In the genomic region with DNA sequence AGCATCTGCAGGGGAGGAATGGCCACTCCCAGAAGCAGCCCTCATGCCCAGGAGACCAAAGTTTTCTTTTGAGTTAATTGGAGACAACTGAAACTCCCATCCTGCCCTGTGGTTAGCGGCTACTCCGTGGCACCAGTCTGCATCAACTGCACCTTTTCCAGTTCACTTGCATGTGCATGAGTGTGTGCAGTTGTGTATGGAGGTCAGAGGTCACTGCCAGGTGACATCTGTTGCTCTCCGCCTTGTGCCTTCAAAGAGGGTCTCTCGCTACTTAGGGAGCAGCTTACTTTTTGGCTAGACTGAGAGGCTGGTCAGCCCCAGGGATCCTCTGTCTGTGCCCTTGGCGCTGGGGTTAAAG, we compare ENCODE assay signal across 13 mouse cellular contexts.
DNase-seq lines count a peak whose midpoint lies in the region; ATAC-seq and TF ChIP-seq lines count a peak whose summit lies in the region.
"Had no signal": no experiment of that assay in that cellular context is flagged by ENCODE, and none has a peak within 500 bp of the region (broad histone marks: within the 10 kb centered on the region; RNA-seq: fewer than 3 reads in every experiment).

No protein-coding gene starts in this region.

- 22% methylated on average over 5 of the region's 5 CpGs for WGBS in kidney, embryonic 15.5 days
- WGBS in embryonic facial prominence, embryonic 14.5 days: 22% methylated on average over 5 of the region's 5 CpGs
- 21% methylated on average over 5 of the region's 5 CpGs for WGBS in hindbrain, embryonic 15.5 days
- 14% methylated on average over 5 of the region's 5 CpGs for WGBS in midbrain, postnatal 0 days

- no peak overlapping the region for H3K4me3 ChIP-seq in kidney, embryonic 15.5 days (replicated peaks)
- no peak overlapping the region for H3K4me3 ChIP-seq in embryonic facial prominence, embryonic 14.5 days (ENCODE audit: low read depth, low read length)
- no peak overlapping the region for H3K4me3 ChIP-seq in hindbrain, embryonic 15.5 days
- H3K4me3 ChIP-seq in midbrain, postnatal 0 days (ENCODE audit: low read depth, low read length): no peak overlapping the region
- H3K4me3 ChIP-seq: heart, embryonic 15.5 days had no signal

- H3K4me1 ChIP-seq in kidney, embryonic 15.5 days: peaks cover 26% of the 10 kb centered on the region
- peaks cover 17% of the 10 kb centered on the region for H3K4me1 ChIP-seq in embryonic facial prominence, embryonic 14.5 days (ENCODE audit: control insufficient read depth, insufficient read depth, low read length)
- H3K4me1 ChIP-seq in hindbrain, embryonic 15.5 days (replicated peaks): peaks cover 33% of the 10 kb centered on the region
- 0 out of 2 replicates have a peak, but pooled peaks cover 6% of the 10 kb centered on the region for H3K4me1 ChIP-seq in midbrain, postnatal 0 days (ENCODE audit: insufficient read depth, low read length)

- no peak for TF ChIP-seq CTCF in midbrain, postnatal 0 days (IDR thresholded peaks at IDR 0.05)

- no peaks in the 10 kb centered on the region for H3K27me3 ChIP-seq in kidney, embryonic 15.5 days
- H3K27me3 ChIP-seq in embryonic facial prominence, embryonic 14.5 days (replicated peaks; ENCODE audit: control insufficient read depth, insufficient read depth, low read length): no peaks in the 10 kb centered on the region
- H3K27me3 ChIP-seq in hindbrain, embryonic 15.5 days: no peaks in the 10 kb centered on the region
- no peaks in the 10 kb centered on the region for H3K27me3 ChIP-seq in midbrain, postnatal 0 days (ENCODE audit: insufficient read depth, low read length)
- H3K27me3 ChIP-seq: heart, embryonic 15.5 days had no signal

- H3K9ac ChIP-seq in kidney, embryonic 15.5 days: no peak overlapping the region
- no peak overlapping the region; the same call in 1 of the 2 replicates for H3K9ac ChIP-seq in embryonic facial prominence, embryonic 14.5 days (ENCODE audit: low read depth, low read length)
- no peak overlapping the region for H3K9ac ChIP-seq in hindbrain, embryonic 15.5 days
- H3K9ac ChIP-seq in midbrain, postnatal 0 days (replicated peaks; ENCODE audit: low read length, poor library complexity, severe bottlenecking): no peak overlapping the region
- H3K9ac ChIP-seq: heart, embryonic 15.5 days had no signal

- H3K4me2 ChIP-seq in kidney, embryonic 15.5 days: peak overlapping the region; percentile 28
- peak overlapping the region; percentile 37 for H3K4me2 ChIP-seq in embryonic facial prominence, embryonic 14.5 days (ENCODE audit: low read depth, low read length)
- peak overlapping the region; percentile 39 for H3K4me2 ChIP-seq in hindbrain, embryonic 15.5 days
- peak overlapping the region; percentile 33 for H3K4me2 ChIP-seq in midbrain, postnatal 0 days (ENCODE audit: low read depth, low read length, poor library complexity, severe bottlenecking)

- ATAC-seq in kidney, embryonic 15.5 days (replicated peaks; ENCODE audit: low FRiP score): 0 out of 2 replicates have a peak, but pooled peaks have one; percentile 31
- ATAC-seq in embryonic facial prominence, embryonic 14.5 days (ENCODE audit: low read depth): peak; percentile 48
- no peak for ATAC-seq in hindbrain, embryonic 15.5 days (ENCODE audit: low FRiP score, low read depth)
- ATAC-seq in midbrain, postnatal 0 days (ENCODE audit: low FRiP score): no peak

- H3K27ac ChIP-seq in kidney, embryonic 15.5 days: no peak overlapping the region
- peak overlapping the region; percentile 64 for H3K27ac ChIP-seq in embryonic facial prominence, embryonic 14.5 days (replicated peaks; ENCODE audit: low read depth, low read length)
- no peak overlapping the region for H3K27ac ChIP-seq in hindbrain, embryonic 15.5 days (replicated peaks)
- H3K27ac ChIP-seq in midbrain, postnatal 0 days (ENCODE audit: low read depth, low read length): no peak overlapping the region
- H3K27ac ChIP-seq: heart, embryonic 15.5 days; stomach, postnatal 0 days had no signal

- no peaks in the 10 kb centered on the region for H3K9me3 ChIP-seq in kidney, embryonic 15.5 days (replicated peaks)
- H3K9me3 ChIP-seq in embryonic facial prominence, embryonic 14.5 days (ENCODE audit: control insufficient read depth, low read length): no peaks in the 10 kb centered on the region
- no peaks in the 10 kb centered on the region for H3K9me3 ChIP-seq in hindbrain, embryonic 15.5 days
- no peaks in the 10 kb centered on the region for H3K9me3 ChIP-seq in midbrain, postnatal 0 days (ENCODE audit: low read length)
- H3K9me3 ChIP-seq: heart, embryonic 15.5 days had no signal

- H3K36me3 ChIP-seq in kidney, embryonic 15.5 days: no peaks in the 10 kb centered on the region
- H3K36me3 ChIP-seq in embryonic facial prominence, embryonic 14.5 days (ENCODE audit: control insufficient read depth, insufficient read depth, low read length): no peaks in the 10 kb centered on the region
- H3K36me3 ChIP-seq in hindbrain, embryonic 15.5 days: no peaks in the 10 kb centered on the region
- H3K36me3 ChIP-seq in midbrain, postnatal 0 days (ENCODE audit: insufficient read depth, low read length): no peaks in the 10 kb centered on the region
- H3K36me3 ChIP-seq: heart, embryonic 15.5 days had no signal

- DNase-seq in kidney, adult 9 months: no peak
- DNase-seq in embryonic facial prominence, embryonic 14.5 days (ENCODE audit: low spot score): peak; percentile 42
- no peak for DNase-seq in midbrain, postnatal 0 days (ENCODE audit: low spot score)
- DNase-seq in left cerebral cortex, adult 18-20 months (ENCODE audit: low spot score in 2 of 2): no peak
- DNase-seq in cerebellum, adult 18-20 months: no peak
- no peak for DNase-seq in kidney, postnatal 10 days
- DNase-seq: kidney, postnatal 14 days; left cerebral cortex, postnatal 4 days; right cerebral cortex, postnatal 25 days had no signal

Comparison
In these comparisons a context has a peak if more than half of its experiments do, and no peak if none do; other contexts are left out.
1. ATAC-seq: peak in kidney, embryonic 15.5 days (single experiment) and embryonic facial prominence, embryonic 14.5 days (single experiment); none in hindbrain, embryonic 15.5 days (single experiment) and midbrain, postnatal 0 days (single experiment).
2. Peak in every context shown above with its lines, with median percentiles within 50 percentile points of each other: H3K4me2 ChIP-seq.